Mouse (Mus musculus): ENCODE data around the gene Ddx20.

The Ddx20 gene

GRCm38 (mm10) chr3:105687324-105688060, at the start of gene Ddx20:
Gene Ddx20 (minus strand): TSS chr3:105687574.
- peak; percentile 98 for DNase-seq (ENCODE audit: extremely low read depth, low read depth)

- DNase-seq (ENCODE audit: extremely low read depth, low read depth) = no peak
Measured at GRCm38 (mm10) chr3:105737070-105737469, 49.7 kb upstream of the Ddx20 start.

GRCm38 (mm10) chr3:105736148-105736547, 48.8 kb upstream of the Ddx20 start:
- DNase-seq (ENCODE audit: extremely low read depth, low read depth) = no peak

GRCm38 (mm10) chr3:105735285-105735684, 47.9 kb upstream of the Ddx20 start:
- DNase-seq (ENCODE audit: extremely low read depth, low read depth) = no peak

- no peak for DNase-seq (ENCODE audit: extremely low read depth, low read depth)
Measured at GRCm38 (mm10) chr3:105733538-105733937, 46.2 kb upstream of the Ddx20 start.

- no peak for DNase-seq (ENCODE audit: extremely low read depth, low read depth)
Measured at GRCm38 (mm10) chr3:105732360-105732759, 45.0 kb upstream of the Ddx20 start.

GRCm38 (mm10) chr3:105726037-105726436, 38.7 kb upstream of the Ddx20 start:
- peak; percentile 63 for DNase-seq (ENCODE audit: extremely low read depth, low read depth)

- DNase-seq (ENCODE audit: extremely low read depth, low read depth) = no peak
Measured at GRCm38 (mm10) chr3:105722510-105722909, 35.1 kb upstream of the Ddx20 start.

- DNase-seq (ENCODE audit: extremely low read depth, low read depth) = no peak
Measured at GRCm38 (mm10) chr3:105721681-105722201, 34.4 kb upstream of the Ddx20 start.

- DNase-seq (ENCODE audit: extremely low read depth, low read depth) = no peak
Measured at GRCm38 (mm10) chr3:105720514-105720913, 33.1 kb upstream of the Ddx20 start.

GRCm38 (mm10) chr3:105719979-105720378, 32.6 kb upstream of the Ddx20 start:
- DNase-seq (ENCODE audit: extremely low read depth, low read depth) = no peak

- DNase-seq (ENCODE audit: extremely low read depth, low read depth) = no peak
Measured at GRCm38 (mm10) chr3:105718746-105719145, 31.4 kb upstream of the Ddx20 start.

GRCm38 (mm10) chr3:105717856-105718555, 30.6 kb upstream of the Ddx20 start:
- DNase-seq (ENCODE audit: extremely low read depth, low read depth) = no peak

- no peak for DNase-seq (ENCODE audit: extremely low read depth, low read depth)
Measured at GRCm38 (mm10) chr3:105716353-105717000, 29.1 kb upstream of the Ddx20 start.

- DNase-seq (ENCODE audit: extremely low read depth, low read depth) = no peak
Measured at GRCm38 (mm10) chr3:105714820-105715167, 27.4 kb upstream of the Ddx20 start.

- no peak for DNase-seq (ENCODE audit: extremely low read depth, low read depth)
Measured at GRCm38 (mm10) chr3:105714091-105714819, 26.9 kb upstream of the Ddx20 start.

- DNase-seq (ENCODE audit: extremely low read depth, low read depth) = no peak
Measured at GRCm38 (mm10) chr3:105712827-105713226, 25.5 kb upstream of the Ddx20 start.

GRCm38 (mm10) chr3:105711741-105712140, 24.4 kb upstream of the Ddx20 start:
- no peak for DNase-seq (ENCODE audit: extremely low read depth, low read depth)

- DNase-seq (ENCODE audit: extremely low read depth, low read depth) = no peak
Measured at GRCm38 (mm10) chr3:105710246-105710645, 22.9 kb upstream of the Ddx20 start.

- DNase-seq (ENCODE audit: extremely low read depth, low read depth) = no peak
Measured at GRCm38 (mm10) chr3:105707590-105707989, 20.2 kb upstream of the Ddx20 start.

GRCm38 (mm10) chr3:105706366-105707020, 19.1 kb upstream of the Ddx20 start:
- DNase-seq (ENCODE audit: extremely low read depth, low read depth) = no peak

All from MEL-GATA-1-ER (cell line).